Mouse (Mus musculus) left cerebral cortex, adult 18-20 months (tissue): ENCODE measurements around the gene Dcaf15. TPM values are rescaled to one million over a fixed set of nuclear protein-coding genes. Genes with fewer than 3 reads are reported as not detected.

Source experiments
- DNase-seq, 2 experiments: peaks; one replicate each; pipeline ENCODE4 v3.0.0; 2021 to 2022; ENCODE audit warnings: low spot score in 2 of 2, mixed read lengths in 1 of 2
- microRNA-seq, 2 experiments: library from miRNA; unstranded; fragments of <30 nt; microRNA quantifications; one replicate each; pipeline ENCODE4 v1.2.0; 2021
- total RNA-seq, 2 experiments: library from RNA; stranded (reverse); gene quantifications; 2 replicates each; pipeline ENCODE4 v1.2.3; 2021

Gene Dcaf15
- total RNA-seq, 2 experiments from 2014 or later, result 17.7 to 18.2 TPM

DNA sequence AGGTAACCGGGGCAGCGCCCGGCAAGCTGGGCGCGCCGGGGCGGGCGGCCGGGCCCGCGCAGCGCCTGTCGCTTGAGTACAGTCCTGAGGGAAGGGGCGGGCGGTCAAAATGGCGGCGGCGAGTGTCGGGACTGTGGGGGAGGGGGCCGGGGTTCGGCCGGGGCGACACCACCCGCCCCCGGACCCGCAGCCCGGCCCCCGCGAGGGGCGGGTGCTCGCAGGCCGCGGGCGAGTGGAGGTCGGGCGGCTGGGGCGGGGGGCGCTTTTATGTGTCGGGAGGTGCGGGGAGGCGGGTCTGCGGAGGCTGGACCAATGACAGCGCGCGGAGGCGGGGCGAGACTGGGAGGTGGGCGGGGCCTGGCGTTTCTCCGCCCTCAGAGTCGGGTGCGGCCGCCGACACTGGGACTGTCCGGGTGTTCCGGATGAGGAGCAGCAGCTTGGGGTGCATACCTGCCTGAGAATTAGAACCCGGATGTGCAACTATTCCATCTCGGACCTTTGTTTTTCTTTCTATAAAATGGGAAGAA lies 37.5 kb downstream of the Dcaf15 start:
- peak; percentile 94 to 96 for DNase-seq

DNA sequence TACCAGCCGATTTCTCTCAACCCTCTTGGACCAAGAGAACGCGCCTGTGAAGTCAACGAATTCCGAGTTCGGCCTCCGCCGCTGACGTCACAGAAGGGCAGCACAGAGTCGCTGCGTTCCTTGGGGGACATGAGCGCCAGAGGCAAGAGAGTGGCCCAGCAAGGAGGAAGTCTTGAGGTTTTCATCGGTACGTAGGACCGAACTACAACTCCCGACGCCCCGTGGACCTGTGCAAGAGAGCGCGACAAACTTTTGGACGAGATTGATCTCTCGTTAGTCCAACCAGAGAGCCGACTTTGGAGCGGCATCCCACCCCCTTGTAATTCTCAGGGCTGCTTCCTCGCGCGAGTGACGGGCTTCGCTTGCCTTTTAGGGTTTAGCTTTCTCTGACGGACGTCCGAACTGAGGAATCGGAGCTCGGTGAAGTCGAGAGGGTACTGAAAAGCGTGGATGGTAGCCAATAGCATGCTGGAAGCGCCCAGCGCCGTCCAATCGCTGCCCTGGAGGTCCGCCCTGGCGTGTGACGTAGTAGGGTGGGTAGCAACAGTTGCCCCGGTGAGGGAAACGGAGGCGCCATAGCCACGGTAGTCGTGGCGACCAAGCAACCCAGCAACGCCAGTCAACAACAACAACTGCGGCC lies 38.2 kb downstream of the Dcaf15 start, which contains the start of gene Rfx1:
Gene Rfx1 (plus strand): TSS at position 544 of the 640 bp plus-strand sequence.
- peak; percentile 98 to 99 for DNase-seq

DNA sequence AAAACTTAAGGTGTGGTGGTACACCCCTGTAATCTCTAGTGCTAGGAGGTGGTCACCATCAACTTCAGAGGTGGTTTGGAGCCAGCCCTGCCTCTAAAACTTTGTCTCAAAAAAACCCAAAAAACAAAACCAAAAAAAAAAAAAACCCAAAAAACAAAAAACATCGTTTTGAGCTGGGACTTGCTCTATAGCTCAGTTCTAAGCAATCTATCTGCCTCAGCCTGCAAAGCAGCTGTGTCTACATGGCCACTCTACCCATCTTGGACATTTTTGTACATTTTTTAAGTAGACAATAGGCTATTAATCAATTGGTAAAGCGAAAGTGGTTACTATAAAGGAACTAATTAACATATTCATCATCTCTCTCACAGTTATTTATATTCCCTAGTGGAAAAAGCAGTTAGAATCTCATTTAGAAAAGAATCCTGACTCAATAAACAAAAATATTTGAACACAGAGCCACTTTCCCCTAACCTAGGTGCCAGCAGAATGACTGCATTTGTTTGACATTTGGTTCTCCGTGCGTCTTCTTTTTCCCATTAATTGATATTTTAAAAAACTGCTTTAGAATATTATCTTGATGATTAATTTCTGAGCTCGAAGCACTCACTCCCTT lies 39.0 kb downstream of the Dcaf15 start:
- DNase-seq, result no peak

DNA sequence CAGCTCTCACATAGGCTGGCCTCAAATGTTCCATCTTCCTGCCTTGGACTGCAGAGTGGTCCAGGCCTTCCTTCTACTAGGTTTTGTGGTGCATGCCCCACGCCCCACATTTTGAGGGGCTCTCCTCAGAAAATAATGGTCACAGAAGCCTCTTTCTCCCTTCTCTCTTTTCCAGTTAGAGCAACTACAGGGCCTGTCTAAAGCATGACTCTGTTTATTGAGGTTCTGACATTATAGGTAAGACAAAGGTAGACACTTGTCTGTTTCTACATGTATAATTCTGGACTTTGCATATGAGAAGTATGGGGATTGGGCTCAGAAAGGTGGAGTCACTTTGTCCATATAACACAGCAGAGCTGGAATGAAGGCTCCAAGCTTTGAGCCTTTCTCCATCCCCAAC lies 39.5 kb downstream of the Dcaf15 start, which contains the start of gene Gm10643:
Gene Gm10643 (minus strand): TSS at position 101 of the 400 bp plus-strand sequence.
- DNase-seq, result no peak

DNA sequence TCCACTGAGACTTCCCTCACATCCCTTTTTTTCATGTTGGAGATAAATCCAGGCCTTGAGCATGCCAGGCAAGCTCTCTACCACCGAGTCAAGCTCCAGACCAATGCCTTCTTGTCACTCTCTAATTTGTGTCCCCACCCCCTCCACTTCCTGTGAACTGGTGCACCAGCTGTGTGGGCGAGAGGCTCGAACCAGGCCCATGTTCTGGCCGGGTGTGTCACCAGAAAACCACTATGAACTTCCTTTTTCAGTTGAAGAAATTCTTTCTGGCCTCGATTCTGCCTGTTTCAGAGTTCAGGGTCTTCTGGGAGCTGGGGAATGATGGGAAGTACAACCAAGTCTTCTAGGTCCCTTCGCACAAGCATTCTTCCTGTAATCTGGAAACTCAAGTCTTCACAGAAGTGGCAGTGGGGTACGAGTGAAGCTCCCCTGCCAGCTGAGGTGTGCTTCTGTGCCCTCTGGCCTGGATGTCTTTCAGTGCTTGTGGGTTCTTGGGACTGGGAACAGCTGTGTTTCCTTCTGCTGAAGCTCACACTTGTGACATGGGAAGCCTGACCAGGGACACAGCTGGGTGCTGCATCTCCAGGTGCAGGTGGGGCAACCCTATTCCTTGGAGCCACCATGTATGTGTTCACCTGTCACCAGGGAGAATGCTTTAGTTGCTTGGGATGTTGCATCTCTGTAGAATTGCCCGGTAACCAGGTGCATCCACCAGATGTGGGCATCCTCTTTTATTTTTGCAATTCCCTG lies 40.5 kb downstream of the Dcaf15 start:
- no peak for DNase-seq

- no peak for DNase-seq
Measured at GRCm38 (mm10) chr8:84060245-84060644, 44.3 kb downstream of the Dcaf15 start.

DNA sequence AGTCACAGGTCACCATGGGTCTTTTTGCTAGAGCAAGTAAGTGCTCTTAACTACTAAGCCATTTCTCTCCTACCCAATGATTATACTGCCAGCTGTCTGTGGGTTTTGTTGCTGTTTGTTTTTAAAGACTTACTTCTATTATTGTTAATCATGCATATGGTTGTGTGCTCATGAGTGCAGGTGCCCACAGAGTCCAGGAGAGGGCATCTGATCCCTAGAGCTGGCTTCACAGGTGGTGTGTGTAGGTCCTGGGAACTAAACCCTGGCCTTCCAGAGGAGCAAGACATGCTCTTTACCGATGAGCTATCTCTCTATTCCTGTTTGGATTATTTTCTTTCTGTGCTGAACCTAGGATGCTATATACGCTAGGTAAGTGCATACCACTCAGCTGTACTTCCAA lies 45.3 kb downstream of the Dcaf15 start:
- DNase-seq, result no peak

- DNase-seq, result no peak
Measured at GRCm38 (mm10) chr8:84057827-84058226, 46.7 kb downstream of the Dcaf15 start.

GRCm38 (mm10) chr8:84053229-84053628 lies 51.3 kb downstream of the Dcaf15 start:
- DNase-seq, result no peak

DNA sequence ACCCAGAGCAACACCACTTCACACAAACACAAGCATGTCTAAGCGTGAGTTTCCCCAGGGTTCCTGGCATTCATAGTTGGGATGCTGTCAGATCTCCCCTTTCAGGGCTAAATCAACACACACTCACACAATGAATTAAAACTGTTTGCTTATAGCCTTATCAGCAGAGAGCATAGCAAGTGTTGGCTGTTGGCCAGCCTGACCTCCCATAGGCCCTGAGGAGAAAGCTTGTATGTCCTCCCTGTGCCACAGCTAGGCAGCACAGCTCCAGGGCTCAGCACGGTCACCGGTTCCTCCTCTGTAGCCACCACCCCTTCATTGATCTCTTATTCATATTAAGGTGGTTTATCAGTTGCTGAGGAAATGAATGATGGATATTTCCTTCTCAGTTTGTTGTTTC lies 51.8 kb downstream of the Dcaf15 start:
- DNase-seq, result no peak

DNA sequence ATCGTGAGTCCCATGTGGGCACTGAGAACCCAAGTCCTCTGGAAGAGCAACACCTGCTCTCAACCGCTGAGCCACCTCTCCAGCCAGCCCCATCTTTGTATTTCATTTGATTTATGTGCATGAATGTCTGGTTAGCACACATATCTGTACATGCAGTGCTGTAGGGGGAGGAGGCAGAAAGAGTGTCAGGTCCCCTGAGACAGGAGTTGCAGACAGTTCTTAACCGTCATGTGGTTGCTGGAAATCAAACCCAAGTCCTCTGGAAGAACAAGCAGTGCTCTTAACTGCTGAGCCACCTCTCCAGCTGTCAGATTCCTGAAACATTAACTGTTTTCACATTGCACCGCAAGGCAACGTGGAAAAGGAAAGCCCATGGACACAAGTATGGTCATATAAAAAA lies 56.4 kb downstream of the Dcaf15 start:
- DNase-seq, result no peak

Small RNAs within 50 kb of the gene (microRNA-seq; reads per million reads assigned to microRNA genes)
- gene Mir709, result 0 reads per million in 2 experiments

Other genes starting within 250 kb of the Dcaf15 start
- 100 to 1,000 TPM; 348 to 367 TPM for gene Adgrl1, start 204.7 kb downstream of the Dcaf15 start, total RNA-seq
- under 1 TPM; 0.53 to 0.66 TPM for gene Gm10644, start 149.6 kb downstream of the Dcaf15 start, total RNA-seq
- under 1 TPM; 0.37 to 0.42 TPM for gene Asf1b, start 149.3 kb downstream of the Dcaf15 start, total RNA-seq
- 100 to 1,000 TPM; 259 to 269 TPM for gene Prkaca, start 131.8 kb downstream of the Dcaf15 start, total RNA-seq
- 10 to 100 TPM; 45.1 to 45.4 TPM for gene Samd1, start 107.1 kb downstream of the Dcaf15 start, total RNA-seq
- under 1 TPM; 0.42 to 0.53 TPM for gene 1700067K01Rik, start 103.3 kb downstream of the Dcaf15 start, total RNA-seq
- gene 2210011C24Rik, start 92.6 kb downstream of the Dcaf15 start, total RNA-seq, result under 1 TPM in 1 of 2 experiments, not detected in 1; 0.61 TPM
- 1 to 10 TPM; 1.8 to 2.7 TPM for gene Palm3, start 83.3 kb downstream of the Dcaf15 start, total RNA-seq
- gene Il27ra, start 62.2 kb downstream of the Dcaf15 start, total RNA-seq, result under 1 TPM; 0.30 to 0.52 TPM
- gene Rln3, start 59.8 kb downstream of the Dcaf15 start, total RNA-seq, result not detected
- gene Gm10643, start 39.6 kb downstream of the Dcaf15 start, total RNA-seq, result 1 to 10 TPM; 2.9 to 3.5 TPM
- 10 to 100 TPM; 23.1 to 25.3 TPM for gene Rfx1, start 37.9 kb downstream of the Dcaf15 start, total RNA-seq
- not detected for gene Podnl1, start 21.2 kb upstream of the Dcaf15 start, total RNA-seq
- 10 to 100 TPM; 47.1 to 55.6 TPM for gene Cc2d1a, start 43.2 kb upstream of the Dcaf15 start, total RNA-seq
- gene 4930432K21Rik, start 43.3 kb upstream of the Dcaf15 start, total RNA-seq, result 1 to 10 TPM; 2.0 to 3.1 TPM
- gene Nanos3, start 80.4 kb upstream of the Dcaf15 start, total RNA-seq, result 1 to 10 TPM in 1 of 2 experiments, under 1 TPM in 1; 0.70 to 2.0 TPM
- gene Zswim4, start 132.3 kb upstream of the Dcaf15 start, total RNA-seq, result 10 to 100 TPM; 16.8 to 19.1 TPM
- gene D8Ertd738e, start 145.0 kb upstream of the Dcaf15 start, total RNA-seq, result 100 to 1,000 TPM; 136 to 146 TPM
- gene Mri1, start 152.6 kb upstream of the Dcaf15 start, total RNA-seq, result 10 to 100 TPM; 13.2 to 15.6 TPM
- gene Ccdc130, start 165.6 kb upstream of the Dcaf15 start, total RNA-seq, result 10 to 100 TPM; 21.0 to 23.5 TPM